1 mouse cellular context compared by ENCODE assay signal in the genomic region with DNA sequence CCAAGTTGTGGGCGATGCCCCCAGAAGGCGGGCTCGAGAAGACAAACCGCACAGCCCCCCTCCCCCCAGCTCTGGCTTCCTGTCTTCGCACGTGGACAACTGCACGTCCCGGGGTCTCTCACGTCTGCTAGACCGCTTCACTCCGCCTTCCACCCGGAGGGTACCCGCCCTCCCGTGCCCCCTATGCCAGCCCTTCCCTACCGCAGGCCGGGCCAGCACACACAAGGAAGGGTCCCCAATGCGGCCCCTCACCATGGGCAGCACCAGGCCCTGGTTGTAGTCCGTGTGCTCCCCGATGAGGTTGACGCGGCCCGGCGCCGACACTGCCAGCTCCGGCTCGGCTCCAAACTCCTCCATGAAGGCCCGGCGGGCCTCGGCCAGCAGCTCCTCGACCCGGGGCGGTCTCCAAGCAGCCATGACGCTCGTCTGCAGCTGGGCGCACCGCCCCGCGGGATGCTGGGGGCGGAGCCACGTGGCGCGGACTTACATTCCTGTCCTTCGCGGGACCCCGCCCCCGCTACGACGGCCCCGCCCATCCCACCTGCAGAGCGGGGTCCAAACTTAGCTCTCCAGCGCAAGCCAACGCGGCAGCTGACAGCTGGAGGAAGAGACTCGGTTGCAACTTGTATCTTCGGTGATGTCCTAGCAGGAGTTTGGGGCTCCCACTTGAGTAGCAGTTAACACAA.
TF ChIP-seq lines count a peak whose summit lies in the region.

Gene Galk1, minus strand, starts transcription at position 458 of the 686 bp plus-strand sequence.

TF ChIP-seq in MEL, 35 proteins besides CTCF, POLR2A, EP300 and RAD21 (continued from another document):
- TF ChIP-seq MYB (IDR thresholded peaks at IDR 0.05; ENCODE audit: low read depth, low read length): no peak
- peak; percentile 73 for TF ChIP-seq NELFE (IDR thresholded peaks at IDR 0.05; ENCODE audit: low read depth, low read length)
- TF ChIP-seq MYC (IDR thresholded peaks at IDR 0.05; ENCODE audit: low read depth, low read length): peak; percentile 96
- no peak for TF ChIP-seq MEF2A (IDR thresholded peaks at IDR 0.05; ENCODE audit: extremely low read depth, insufficient replicate concordance, low read depth, low read length, poor library complexity, severe bottlenecking)
- peak; percentile 85 for TF ChIP-seq SIN3A (IDR thresholded peaks at IDR 0.05; ENCODE audit: low read length)
